Mouse (Mus musculus) spleen, postnatal 36 days (tissue): ENCODE results near the gene Emilin1.
"Not testable (repeated sequence)": the region's sequence is repeated elsewhere in the genome, so short reads cannot be mapped to it uniquely, and the experiment has no call there.

Experiments
- DNase-seq, 2 experiments: peaks; one replicate each; pipeline ENCODE4 v3.0.0; 2022; ENCODE audit warnings: low spot score in 2 of 2, mixed read lengths in 1 of 2

The Emilin1 gene

GRCm38 (mm10) chr5:30913060-30913841, at the start of gene Emilin1:
Gene Emilin1 (plus strand): TSS chr5:30913402.
- DNase-seq: no peak

- peak; percentile 24 to 42 for DNase-seq
Observed at GRCm38 (mm10) chr5:30863852-30864251, 49.4 kb upstream of the Emilin1 start.

- no peak for DNase-seq
Observed at GRCm38 (mm10) chr5:30864322-30864721, 48.9 kb upstream of the Emilin1 start.

GRCm38 (mm10) chr5:30866871-30867270, 46.3 kb upstream of the Emilin1 start:
- DNase-seq: peak; percentile 56 to 66

- no peak for DNase-seq
Observed at GRCm38 (mm10) chr5:30867712-30868111, 45.5 kb upstream of the Emilin1 start, which contains the start of gene Tmem214. Gene Tmem214 (plus strand): TSS chr5:30868012.

- no peak for DNase-seq
Observed at GRCm38 (mm10) chr5:30868981-30869380, 44.2 kb upstream of the Emilin1 start.

- peak; percentile 92 for DNase-seq
Observed at GRCm38 (mm10) chr5:30869405-30870130, 43.6 kb upstream of the Emilin1 start.

GRCm38 (mm10) chr5:30870131-30870406, 43.1 kb upstream of the Emilin1 start:
- no peak for DNase-seq

- no peak for DNase-seq
Observed at GRCm38 (mm10) chr5:30872574-30872973, 40.6 kb upstream of the Emilin1 start.

- DNase-seq: no peak
Observed at GRCm38 (mm10) chr5:30874365-30874764, 38.8 kb upstream of the Emilin1 start.

GRCm38 (mm10) chr5:30878616-30879015, 34.6 kb upstream of the Emilin1 start:
- no peak for DNase-seq

GRCm38 (mm10) chr5:30879347-30879943, 33.8 kb upstream of the Emilin1 start:
- no peak for DNase-seq

GRCm38 (mm10) chr5:30881839-30882238, 31.4 kb upstream of the Emilin1 start:
- DNase-seq: not testable (repeated sequence)

- DNase-seq: no peak
Observed at GRCm38 (mm10) chr5:30886209-30886608, 27.0 kb upstream of the Emilin1 start.

GRCm38 (mm10) chr5:30886731-30887130, 26.5 kb upstream of the Emilin1 start:
- no peak for DNase-seq

GRCm38 (mm10) chr5:30887331-30887761, 25.9 kb upstream of the Emilin1 start:
- DNase-seq: peak; percentile 88 to 90

GRCm38 (mm10) chr5:30887858-30888336, 25.3 kb upstream of the Emilin1 start:
- DNase-seq: peak; percentile 81 to 90

- DNase-seq: peak; percentile 90
Observed at GRCm38 (mm10) chr5:30888337-30889087, 24.7 kb upstream of the Emilin1 start, which contains the start of gene Agbl5. Gene Agbl5 (plus strand): TSS chr5:30888694.

- no peak for DNase-seq
Observed at GRCm38 (mm10) chr5:30889088-30889754, 24.0 kb upstream of the Emilin1 start.

GRCm38 (mm10) chr5:30890375-30890774, 22.8 kb upstream of the Emilin1 start:
- no peak for DNase-seq

- no peak for DNase-seq
Observed at GRCm38 (mm10) chr5:30901860-30902259, 11.3 kb upstream of the Emilin1 start.
